Mouse (Mus musculus) erythroblast, embryonic 14.5 days (primary cell): ENCODE measurements around the gene Axin2.
"Not testable (repeated sequence)": the region's sequence is repeated elsewhere in the genome, so short reads cannot be mapped to it uniquely, and the experiment has no call there.

Experiments
- GATA1 ChIP-seq: IDR thresholded peaks from 2 replicates; pipeline ENCODE4 v1.6.1; 2012; ENCODE audit warnings: low read length, inconsistent platforms, mixed read lengths
- TAL1 ChIP-seq: IDR thresholded peaks from 3 replicates; pipeline ENCODE4 v1.6.1; 2012; ENCODE audit warnings: low read length, inconsistent platforms, mixed read lengths

- TF ChIP-seq TAL1, GATA1: not testable (repeated sequence)
Observed at GRCm38 (mm10) chr11:108871284-108871683, 48.9 kb upstream of the Axin2 start.
